Mouse (Mus musculus): ENCODE measurements at regions not wholly inside any gene's neighbourhood (a gene's known extent, or its start where the extent isn't known, plus 50 kb on each side); places are given as distances from the start of the nearest gene placed in this dataset.

DNA sequence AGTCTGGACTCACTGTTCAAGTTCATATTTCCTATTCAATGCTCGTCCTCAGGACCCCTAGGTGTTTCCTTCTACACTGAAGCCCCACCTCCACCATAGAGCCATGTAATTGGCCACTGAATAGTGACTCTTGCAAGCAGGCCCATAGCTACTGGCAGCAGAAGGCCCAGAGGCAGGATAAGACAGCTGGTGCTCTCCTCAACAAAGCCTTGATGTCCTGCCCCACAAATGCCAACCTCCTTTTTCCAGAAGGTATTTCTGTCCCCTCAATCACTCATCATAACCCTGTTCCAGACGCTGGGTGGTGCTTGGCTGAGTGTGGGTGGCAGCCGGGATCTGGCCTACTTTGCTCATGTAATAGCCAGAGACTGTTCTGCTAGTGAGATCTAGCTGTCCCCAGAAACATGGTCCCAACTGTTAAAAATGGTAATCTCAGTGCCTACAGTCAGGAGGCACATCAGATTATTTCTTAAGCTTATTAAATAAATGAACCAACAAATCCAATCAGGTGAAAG, 530.9 kb downstream of the 1810013L24Rik start:
- in situ Hi-C loops (cut with MboI; ENCODE audit: low pct_ligation_motif_present, low pct_unique_long_range_greater_than_20kb, low sequenced_read_pairs) = no loop called here
- Histone ChIP-seq H3K4me2 (ENCODE audit: insufficient read depth, low read depth, poor library complexity, severe bottlenecking) (no peak overlapping the region), H3K27me3 (replicated peaks) (no peaks in the 10 kb centered on the region), H3K4me3 (replicated peaks in 1 of 3; ENCODE audit: low read depth in 2 of 3, low read length in 2 of 3, poor library complexity in 1 of 3) (no peak overlapping the region), H3K79me2 (replicated peaks; ENCODE audit: control insufficient read depth, extremely low read depth, insufficient read depth, poor library complexity, severe bottlenecking) (no peaks in the 10 kb centered on the region), H3K9me3 (replicated peaks; ENCODE audit: low read length) (no peaks in the 10 kb centered on the region), H3K27ac (ENCODE audit: insufficient read depth, low read depth) (no peak overlapping the region), H3K4me1 (ENCODE audit: control insufficient read depth in 1 of 2, insufficient read depth in 2 of 2) (no peaks in the 10 kb centered on the region), H3K9ac (ENCODE audit: insufficient read depth, low read depth) (no peak overlapping the region), H3K36me3 (replicated peaks in 1 of 2; ENCODE audit: control insufficient read depth in 1 of 2, insufficient read depth in 1 of 2, low read length in 1 of 2) (no peaks in the 10 kb centered on the region)
- dilution Hi-C loops (cut with MboI; ENCODE audit: extremely low pct_ligation_motif_present, extremely low pct_unique_long_range_greater_than_20kb, low sequenced_read_pairs) = no loop called here
- DNase-seq (ENCODE audit: extremely low read depth) = no peak
- no peak for TF ChIP-seq MEF2A (IDR thresholded peaks at IDR 0.05; ENCODE audit: borderline replicate concordance, low read depth, low read length)

DNA sequence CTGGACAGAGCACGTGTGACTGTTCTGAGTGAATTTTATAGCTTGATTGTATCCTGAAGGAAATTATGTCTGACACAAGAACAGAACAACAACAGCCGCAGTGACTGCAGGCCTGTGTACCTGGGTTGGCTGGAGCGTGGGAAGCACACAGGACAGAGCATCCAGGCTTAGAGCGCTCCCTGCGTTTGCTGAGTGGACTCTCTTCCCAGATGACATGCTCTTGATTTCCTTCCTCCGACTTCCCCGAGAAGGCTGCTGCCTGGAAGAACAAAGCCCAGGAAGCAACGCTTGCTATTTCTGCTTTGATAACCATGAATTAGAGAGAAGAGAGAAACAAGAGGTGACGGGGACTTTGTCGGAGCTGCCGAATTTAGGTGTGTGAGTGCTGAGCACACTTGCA, 532.2 kb downstream of the 1810013L24Rik start:
- H3K4me3 ChIP-seq (replicated peaks in 1 of 3; ENCODE audit: low read depth in 2 of 3, low read length in 2 of 3, poor library complexity in 1 of 3) = no peak overlapping the region
- H3K36me3 ChIP-seq (replicated peaks in 1 of 2; ENCODE audit: control insufficient read depth in 1 of 2, insufficient read depth in 1 of 2, low read length in 1 of 2) = no peaks in the 10 kb centered on the region
- H3K79me2 ChIP-seq (replicated peaks; ENCODE audit: control insufficient read depth, extremely low read depth, insufficient read depth, poor library complexity, severe bottlenecking) = no peaks in the 10 kb centered on the region
- TF ChIP-seq CTCF (conservative IDR thresholded peaks at IDR 0.05 in 1 of 2, IDR thresholded peaks at IDR 0.05 in 1 of 2; ENCODE audit: low read depth in 2 of 2, low read length in 2 of 2) (no peak), HCFC1 (IDR thresholded peaks at IDR 0.05; ENCODE audit: low read depth, low read length) (no peak), NELFE (IDR thresholded peaks at IDR 0.05; ENCODE audit: low read depth, low read length) (no peak), ZC3H11A (IDR thresholded peaks at IDR 0.05; ENCODE audit: low read depth, low read length) (no peak), RAD21 (IDR thresholded peaks at IDR 0.05; ENCODE audit: low read depth, low read length) (no peak), MYC (IDR thresholded peaks at IDR 0.05; ENCODE audit: low read depth, low read length) (no peak), POLR2AphosphoS2 (IDR thresholded peaks at IDR 0.05; ENCODE audit: low read depth, low read length) (no peak), BHLHE40 (IDR thresholded peaks at IDR 0.05; ENCODE audit: low read depth, low read length) (no peak)
- no peak overlapping the region for H3K9ac ChIP-seq (ENCODE audit: insufficient read depth, low read depth)
- dilution Hi-C loops (cut with MboI; ENCODE audit: extremely low pct_ligation_motif_present, extremely low pct_unique_long_range_greater_than_20kb, low sequenced_read_pairs) (no loop called here), in situ Hi-C loops (cut with MboI; ENCODE audit: low pct_ligation_motif_present, low pct_unique_long_range_greater_than_20kb, low sequenced_read_pairs) (no loop called here)
- DNase-seq (ENCODE audit: extremely low read depth) = no peak
- no peaks in the 10 kb centered on the region for H3K27me3 ChIP-seq (replicated peaks)
- no peak overlapping the region for H3K27ac ChIP-seq (ENCODE audit: insufficient read depth, low read depth)
- H3K9me3 ChIP-seq (replicated peaks; ENCODE audit: low read length) = no peaks in the 10 kb centered on the region
- no peaks in the 10 kb centered on the region for H3K4me1 ChIP-seq (ENCODE audit: control insufficient read depth in 1 of 2, insufficient read depth in 2 of 2)
- H3K4me2 ChIP-seq (ENCODE audit: insufficient read depth, low read depth, poor library complexity, severe bottlenecking) = no peak overlapping the region

DNA sequence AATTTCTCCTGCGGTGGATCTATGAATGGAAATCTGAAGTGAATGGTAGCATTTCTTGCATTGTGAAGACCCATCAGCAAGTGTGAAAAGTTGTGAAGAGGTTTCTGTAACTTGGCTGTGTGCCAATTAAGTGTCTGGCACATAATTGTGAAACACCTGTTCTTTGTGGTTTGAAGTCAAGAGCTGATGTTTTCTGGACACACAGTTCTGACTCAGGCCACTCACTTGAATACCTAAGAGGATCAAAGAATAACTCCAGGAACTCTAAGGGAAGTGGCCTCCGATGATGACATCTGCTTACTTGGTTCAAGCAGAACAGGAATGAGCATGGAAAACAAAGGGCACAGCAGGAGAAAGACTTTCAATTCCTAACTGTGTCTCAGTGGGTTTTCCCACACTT, 534.2 kb downstream of the 1810013L24Rik start:
- dilution Hi-C loops (cut with MboI; ENCODE audit: extremely low pct_ligation_motif_present, extremely low pct_unique_long_range_greater_than_20kb, low sequenced_read_pairs) (no loop called here), in situ Hi-C loops (cut with MboI; ENCODE audit: low pct_ligation_motif_present, low pct_unique_long_range_greater_than_20kb, low sequenced_read_pairs) (no loop called here)
- H3K4me1 ChIP-seq (ENCODE audit: control insufficient read depth in 1 of 2, insufficient read depth in 2 of 2) = no peaks in the 10 kb centered on the region
- H3K27me3 ChIP-seq (replicated peaks) = no peaks in the 10 kb centered on the region
- no peak overlapping the region for H3K4me2 ChIP-seq (ENCODE audit: insufficient read depth, low read depth, poor library complexity, severe bottlenecking)
- no peak overlapping the region for H3K27ac ChIP-seq (ENCODE audit: insufficient read depth, low read depth)
- TF ChIP-seq TCF12 (IDR thresholded peaks at IDR 0.05; ENCODE audit: low read depth, low read length) (no peak), POLR2A (IDR thresholded peaks at IDR 0.05; ENCODE audit: low read depth, low read length) (no peak), IRF4 (IDR thresholded peaks at IDR 0.05; ENCODE audit: low read depth, low read length) (no peak), MAX (IDR thresholded peaks at IDR 0.05; ENCODE audit: low read length) (no peak), KAT2A (IDR thresholded peaks at IDR 0.05; ENCODE audit: insufficient replicate concordance, low read length) (no peak), EP300 (IDR thresholded peaks at IDR 0.05; ENCODE audit: low read length) (no peak), SMC3 (IDR thresholded peaks at IDR 0.05; ENCODE audit: low read depth, low read length) (no peak), BHLHE40 (IDR thresholded peaks at IDR 0.05; ENCODE audit: low read depth, low read length) (no peak), TBP (conservative IDR thresholded peaks at IDR 0.05; ENCODE audit: low read depth, low read length) (no peak), RCOR1 (conservative IDR thresholded peaks at IDR 0.05; ENCODE audit: low read depth, low read length) (no peak), USF1 (IDR thresholded peaks at IDR 0.05; ENCODE audit: low read depth, low read length) (no peak), ZKSCAN1 (IDR thresholded peaks at IDR 0.05; ENCODE audit: borderline replicate concordance, low read depth, low read length) (no peak), SIN3A (IDR thresholded peaks at IDR 0.05; ENCODE audit: low read length) (no peak), ETS1 (conservative IDR thresholded peaks at IDR 0.05; ENCODE audit: low read depth, low read length) (no peak), MAZ (IDR thresholded peaks at IDR 0.05; ENCODE audit: low read depth, low read length) (no peak), NELFE (IDR thresholded peaks at IDR 0.05; ENCODE audit: low read depth, low read length) (no peak), UBTF (IDR thresholded peaks at IDR 0.05; ENCODE audit: low read depth, low read length) (no peak)
- no peak overlapping the region for H3K9ac ChIP-seq (ENCODE audit: insufficient read depth, low read depth)
- no peak for DNase-seq (ENCODE audit: extremely low read depth)
- H3K36me3 ChIP-seq (replicated peaks in 1 of 2; ENCODE audit: control insufficient read depth in 1 of 2, insufficient read depth in 1 of 2, low read length in 1 of 2) = no peaks in the 10 kb centered on the region
- no peaks in the 10 kb centered on the region for H3K79me2 ChIP-seq (replicated peaks; ENCODE audit: control insufficient read depth, extremely low read depth, insufficient read depth, poor library complexity, severe bottlenecking)
- no peaks in the 10 kb centered on the region for H3K9me3 ChIP-seq (replicated peaks; ENCODE audit: low read length)
- H3K4me3 ChIP-seq (replicated peaks in 1 of 3; ENCODE audit: low read depth in 2 of 3, low read length in 2 of 3, poor library complexity in 1 of 3) = no peak overlapping the region

Measured in CH12.LX (cell line).